Mouse (Mus musculus) hindbrain, embryonic 16.5 days (tissue): Measurements from ENCODE around the gene Tmub2. TPM values are rescaled to one million over a fixed set of nuclear protein-coding genes. Genes with fewer than 3 reads are reported as not detected.

Source experiments
- ATAC-seq: fragments of 200-750 bp; cut with Nextera tagmentation; 2 replicates; pipeline ENCODE4 v1.8.0; 2017; ENCODE audit warnings: moderate TSS enrichment, moderate library complexity
- H3K27ac ChIP-seq: fragments of 300-500 bp; sonication (generic); 2 replicates; pipeline ENCODE4 v1.5.1; 2014; ENCODE audit warnings: low read depth, mild to moderate bottlenecking, control low read depth, low read length, moderate library complexity
- H3K27me3 ChIP-seq: fragments of 300-500 bp; sonication (generic); replicated peaks from 2 replicates; pipeline ENCODE4 v1.6.1; 2014; ENCODE audit warnings: low read length; ENCODE audit not compliant: control insufficient read depth, insufficient read depth
- H3K36me3 ChIP-seq: fragments of 300-500 bp; sonication (generic); 2 replicates; pipeline ENCODE4 v1.6.1; 2014; ENCODE audit warnings: mild to moderate bottlenecking, low read length, moderate library complexity, mixed read lengths; ENCODE audit not compliant: control insufficient read depth, insufficient read depth
- H3K4me1 ChIP-seq: fragments of 300-500 bp; sonication (generic); 2 replicates; pipeline ENCODE4 v1.6.1; 2014; ENCODE audit warnings: low read depth, low read length; ENCODE audit not compliant: control insufficient read depth, insufficient read depth
- H3K4me2 ChIP-seq: fragments of 300-500 bp; sonication (generic); 2 replicates; pipeline ENCODE4 v1.6.1; 2014; ENCODE audit warnings: mild to moderate bottlenecking, low read length, control low read depth, moderate library complexity
- H3K4me3 ChIP-seq: fragments of 300-500 bp; sonication (generic); 2 replicates; pipeline ENCODE4 v1.5.1; 2014; ENCODE audit warnings: mild to moderate bottlenecking, low read length, control low read depth, moderate library complexity
- H3K9ac ChIP-seq: fragments of 300-500 bp; sonication (generic); 2 replicates; pipeline ENCODE4 v1.6.1; 2014; ENCODE audit warnings: low read depth, mild to moderate bottlenecking, control low read depth, low read length, moderate library complexity
- H3K9me3 ChIP-seq: fragments of 300-500 bp; sonication (generic); 2 replicates; pipeline ENCODE4 v1.6.1; 2014; ENCODE audit warnings: mild to moderate bottlenecking, low read length, moderate library complexity; ENCODE audit not compliant: control insufficient read depth
- WGBS: fragments of 180-500 bp; shearing (Covaris S2); extraction: QIAGEN DNeasy Blood & Tissue Kit; methylation state at CpG from one replicate; pipeline ENCODE4 v1.1.7; 2014; 5-methylcytosine and 5-hydroxymethylcytosine counted together
- polyA plus RNA-seq: library from polyadenylated mRNA; unstranded; fragments of >200 nt; fragmentation: Nextera tagmentation; extraction: Ambion mirVana; gene quantifications from 2 replicates; pipeline ENCODE4 v1.2.1, GENCODE M21; 2015

Gene Tmub2
- polyA plus RNA-seq, 1 experiment from 2014 or later = 81.6 TPM

- Histone ChIP-seq H3K9me3 (no peaks in the 10 kb centered on the region), H3K4me2 (peak within 1 kb of the TSS; percentile 79), H3K4me3 (peak within 1 kb of the TSS; percentile 48), H3K36me3 (no peaks in the 10 kb centered on the region), H3K9ac (peak within 1 kb of the TSS; percentile 49), H3K27me3 (no peaks in the 10 kb centered on the region), H3K27ac (no peak within 1 kb of the TSS), H3K4me1 (peaks cover 17% of the 10 kb centered on the region)
- 0% methylated on average over 41 of the region's 41 CpGs for WGBS
- peak; percentile 58 for ATAC-seq
Observed at GRCm38 (mm10) chr11:102248630-102249230, 36.0 kb upstream of the Tmub2 start, which contains the start of gene BC030867. Gene BC030867, plus strand, starts transcription at chr11:102248882.

- Histone ChIP-seq H3K36me3 (no peaks in the 10 kb centered on the region), H3K4me2 (peak overlapping the region; percentile 79), H3K27me3 (no peaks in the 10 kb centered on the region), H3K4me3 (peak overlapping the region; percentile 48), H3K9me3 (no peaks in the 10 kb centered on the region), H3K27ac (no peak overlapping the region), H3K9ac (no peak overlapping the region), H3K4me1 (peaks cover 16% of the 10 kb centered on the region)
- 11% methylated on average over 9 of the region's 9 CpGs for WGBS
- ATAC-seq = no peak
Observed at GRCm38 (mm10) chr11:102249351-102250090, 35.2 kb upstream of the Tmub2 start.

GRCm38 (mm10) chr11:102257514-102257913, 27.2 kb upstream of the Tmub2 start:
- ATAC-seq = no peak
- no peak overlapping the region for H3K4me2 ChIP-seq
- H3K27me3 ChIP-seq = no peaks in the 10 kb centered on the region
- no peaks in the 10 kb centered on the region for H3K9me3 ChIP-seq
- 0 out of 2 replicates have a peak, but pooled peaks cover 3% of the 10 kb centered on the region for H3K4me1 ChIP-seq
- H3K9ac ChIP-seq = no peak overlapping the region
- 31% methylated on average over 9 of the region's 9 CpGs for WGBS
- H3K27ac ChIP-seq = no peak overlapping the region
- no peaks in the 10 kb centered on the region for H3K36me3 ChIP-seq
- H3K4me3 ChIP-seq = no peak overlapping the region

GRCm38 (mm10) chr11:102258095-102258494, 26.6 kb upstream of the Tmub2 start:
- H3K4me1 ChIP-seq = 0 out of 2 replicates have a peak, but pooled peaks cover 3% of the 10 kb centered on the region
- no peak for ATAC-seq
- H3K4me3 ChIP-seq = no peak overlapping the region
- no peak overlapping the region for H3K4me2 ChIP-seq
- no peak overlapping the region for H3K9ac ChIP-seq
- no peaks in the 10 kb centered on the region for H3K36me3 ChIP-seq
- H3K27ac ChIP-seq = no peak overlapping the region
- no peaks in the 10 kb centered on the region for H3K9me3 ChIP-seq
- H3K27me3 ChIP-seq = no peaks in the 10 kb centered on the region
- WGBS = 85% methylated on average over 6 of the region's 6 CpGs

- ATAC-seq = no peak
- H3K27ac ChIP-seq = no peak overlapping the region
Observed at GRCm38 (mm10) chr11:102258521-102258920, 26.2 kb upstream of the Tmub2 start.

GRCm38 (mm10) chr11:102263211-102263610, 21.5 kb upstream of the Tmub2 start:
- Histone ChIP-seq H3K27ac (no peak overlapping the region), H3K9me3 (no peaks in the 10 kb centered on the region), H3K4me2 (no peak overlapping the region), H3K9ac (no peak overlapping the region), H3K4me1 (peaks cover 3% of the 10 kb centered on the region; the same call in 1 of the 2 replicates), H3K4me3 (no peak overlapping the region), H3K27me3 (no peaks in the 10 kb centered on the region), H3K36me3 (no peaks in the 10 kb centered on the region)
- no peak for ATAC-seq
- 92% methylated on average over 7 of the region's 7 CpGs for WGBS

More at GRCm38 (mm10) chr11:102258521-102258920, 26.2 kb upstream of the Tmub2 start:
- Histone ChIP-seq H3K4me1 (0 out of 2 replicates have a peak, but pooled peaks cover 3% of the 10 kb centered on the region), H3K9ac (no peak overlapping the region), H3K36me3 (no peaks in the 10 kb centered on the region), H3K9me3 (no peaks in the 10 kb centered on the region), H3K4me3 (no peak overlapping the region), H3K27me3 (no peaks in the 10 kb centered on the region), H3K4me2 (no peak overlapping the region)
- 90% methylated on average over 3 of the region's 3 CpGs for WGBS

- no peak overlapping the region for H3K4me2 ChIP-seq
- ATAC-seq = no peak
- H3K36me3 ChIP-seq = no peaks in the 10 kb centered on the region
- H3K4me3 ChIP-seq = no peak overlapping the region
- 64% methylated on average over 14 of the region's 14 CpGs for WGBS
- H3K4me1 ChIP-seq = peaks cover 3% of the 10 kb centered on the region; the same call in 1 of the 2 replicates
- H3K9me3 ChIP-seq = no peaks in the 10 kb centered on the region
- H3K9ac ChIP-seq = no peak overlapping the region
- H3K27ac ChIP-seq = no peak overlapping the region
- H3K27me3 ChIP-seq = no peaks in the 10 kb centered on the region
Observed at GRCm38 (mm10) chr11:102265816-102266215, 18.9 kb upstream of the Tmub2 start.

GRCm38 (mm10) chr11:102266631-102267355, 17.9 kb upstream of the Tmub2 start:
- no peak overlapping the region for H3K27ac ChIP-seq
- no peak overlapping the region for H3K4me2 ChIP-seq
- H3K9ac ChIP-seq = no peak overlapping the region
- no peaks in the 10 kb centered on the region for H3K9me3 ChIP-seq
- peak; percentile 35 for ATAC-seq
- H3K36me3 ChIP-seq = no peaks in the 10 kb centered on the region
- H3K27me3 ChIP-seq = no peaks in the 10 kb centered on the region
- peaks cover 3% of the 10 kb centered on the region; the same call in 1 of the 2 replicates for H3K4me1 ChIP-seq
- 81% methylated on average over 8 of the region's 8 CpGs for WGBS
- no peak overlapping the region for H3K4me3 ChIP-seq

GRCm38 (mm10) chr11:102267480-102267879, 17.3 kb upstream of the Tmub2 start:
- Histone ChIP-seq H3K9me3 (no peaks in the 10 kb centered on the region), H3K36me3 (no peaks in the 10 kb centered on the region), H3K9ac (no peak overlapping the region), H3K4me3 (no peak overlapping the region), H3K4me1 (peaks cover 3% of the 10 kb centered on the region; the same call in 1 of the 2 replicates), H3K4me2 (no peak overlapping the region), H3K27me3 (no peaks in the 10 kb centered on the region), H3K27ac (no peak overlapping the region)
- 7% methylated on average over 10 of the region's 11 CpGs for WGBS
- peak; percentile 65; the same call in 1 of the 2 replicates for ATAC-seq
